Mouse (Mus musculus) MEL (cell line): ENCODE results near the gene Taf6. TPM values are rescaled to one million over a fixed set of nuclear protein-coding genes. Genes with fewer than 3 reads are reported as not detected.

Source experiments
- DNase-seq: peaks from one replicate; pipeline ENCODE4 v3.0.0; 2011; ENCODE audit warnings: low read depth, low spot score
- H3K27ac ChIP-seq: 2 replicates; pipeline ENCODE4 v1.5.1; 2012; ENCODE audit warnings: low read depth, mild to moderate bottlenecking, control low read depth, low read length, moderate library complexity; ENCODE audit not compliant: control insufficient read depth
- H3K27me3 ChIP-seq, 2 experiments: fragments of 150-350 bp in 1 of 2; sonication (generic) in 1 of 2; 2 replicates each; pipeline ENCODE4 v1.6.1; 2012; ENCODE audit warnings: low read length in 2 of 2, mild to moderate bottlenecking in 2 of 2, improper control_type of control experiment in 1 of 2, moderate library complexity in 1 of 2; ENCODE audit not compliant: insufficient read depth in 2 of 2, control insufficient read depth in 1 of 2
- H3K36me3 ChIP-seq, 2 experiments: 2 replicates each; pipeline ENCODE4 v1.6.1; 2012 to 2014; ENCODE audit warnings: low read length in 2 of 2, improper control_type of control experiment in 1 of 2, inconsistent platforms in 1 of 2, mild to moderate bottlenecking in 1 of 2; ENCODE audit not compliant: insufficient read depth in 2 of 2, control insufficient read depth in 1 of 2
- H3K4me1 ChIP-seq, 2 experiments: fragments of 150-350 bp in 1 of 2; sonication (generic) in 1 of 2; 2 replicates each; pipeline ENCODE4 v1.6.1; 2012; ENCODE audit warnings: low read length in 2 of 2, improper control_type of control experiment in 1 of 2, mild to moderate bottlenecking in 1 of 2; ENCODE audit not compliant: insufficient read depth in 2 of 2, control insufficient read depth in 1 of 2
- H3K4me3 ChIP-seq, 2 experiments: fragments of 150-350 bp in 1 of 2; sonication (generic) in 1 of 2; 2 replicates each; pipeline ENCODE4 v1.5.1; 2012; ENCODE audit warnings: low read depth in 2 of 2, low read length in 2 of 2, mild to moderate bottlenecking in 2 of 2, moderate library complexity in 2 of 2, control low read depth in 1 of 2, improper control_type of control experiment in 1 of 2; ENCODE audit not compliant: control insufficient read depth in 1 of 2, insufficient read depth in 1 of 2
- H3K79me2 ChIP-seq: 2 replicates; pipeline ENCODE4 v1.6.1; 2012; ENCODE audit warnings: mild to moderate bottlenecking, low read length, moderate library complexity; ENCODE audit not compliant: control insufficient read depth, poor library complexity, insufficient read depth
- H3K9ac ChIP-seq: 2 replicates; pipeline ENCODE4 v1.6.1; 2012; ENCODE audit warnings: low read depth, mild to moderate bottlenecking, control low read depth, low read length, moderate library complexity; ENCODE audit not compliant: control insufficient read depth, poor library complexity, severe bottlenecking
- H3K9me3 ChIP-seq: fragments of 150-350 bp; sonication (generic); replicated peaks from 2 replicates; pipeline ENCODE4 v1.6.1; 2012; ENCODE audit warnings: mild to moderate bottlenecking, low read length, improper control_type of control experiment, moderate library complexity; ENCODE audit not compliant: insufficient read depth
- BHLHE40 ChIP-seq: IDR thresholded peaks from 2 replicates; pipeline ENCODE4 v1.6.1; 2012; ENCODE audit warnings: low read depth, mild to moderate bottlenecking, inconsistent platforms, low read length, improper control_type of control experiment, borderline replicate concordance
- CHD1 ChIP-seq: IDR thresholded peaks from 2 replicates; pipeline ENCODE4 v1.6.1; 2012; ENCODE audit warnings: low read depth, mild to moderate bottlenecking, inconsistent platforms, low read length, improper control_type of control experiment
- CHD2 ChIP-seq: IDR thresholded peaks from 2 replicates; pipeline ENCODE4 v1.6.1; 2011; ENCODE audit warnings: low read length, improper control_type of control experiment
- CTCF ChIP-seq, 3 experiments: IDR thresholded peaks in 2 of 3; conservative IDR thresholded peaks in 1 of 3; 2 replicates each; pipeline ENCODE4 v1.5.1; 2011 to 2012; ENCODE audit warnings: low read length in 3 of 3, low read depth in 2 of 3, mild to moderate bottlenecking in 2 of 3, improper control_type of control experiment in 1 of 3, inconsistent platforms in 1 of 3, mixed read lengths in 1 of 3, moderate library complexity in 1 of 3; ENCODE audit not compliant: control insufficient read depth in 1 of 3, insufficient read depth in 1 of 3, poor library complexity in 1 of 3, severe bottlenecking in 1 of 3
- E2F4 ChIP-seq: IDR thresholded peaks from 2 replicates; pipeline ENCODE4 v1.6.1; 2011; ENCODE audit warnings: low read depth, low read length, improper control_type of control experiment, borderline replicate concordance
- ELF1 ChIP-seq: IDR thresholded peaks from 2 replicates; pipeline ENCODE4 v1.6.1; 2014; ENCODE audit warnings: low read depth, mild to moderate bottlenecking, inconsistent platforms, low read length, improper control_type of control experiment, moderate library complexity
- EP300 ChIP-seq, 2 experiments: IDR thresholded peaks; 2 replicates each; pipeline ENCODE4 v1.6.1; 2011; ENCODE audit warnings: improper control_type of control experiment in 2 of 2, low read length in 2 of 2, low read depth in 1 of 2, mild to moderate bottlenecking in 1 of 2
- ETS1 ChIP-seq: IDR thresholded peaks from 2 replicates; pipeline ENCODE4 v1.6.1; 2012; ENCODE audit warnings: low read depth, mild to moderate bottlenecking, inconsistent platforms, low read length, improper control_type of control experiment, moderate library complexity
- GABPA ChIP-seq: IDR thresholded peaks from 2 replicates; pipeline ENCODE4 v1.6.1; 2012; ENCODE audit warnings: low read depth, mild to moderate bottlenecking, inconsistent platforms, low read length, improper control_type of control experiment, moderate library complexity
- HCFC1 ChIP-seq: IDR thresholded peaks from 2 replicates; pipeline ENCODE4 v1.6.1; 2012; ENCODE audit warnings: low read depth, mild to moderate bottlenecking, inconsistent platforms, low read length, improper control_type of control experiment, moderate library complexity
- JUND ChIP-seq: IDR thresholded peaks from 2 replicates; pipeline ENCODE4 v1.6.1; 2011; ENCODE audit warnings: low read depth, mild to moderate bottlenecking, improper control_type of control experiment, low read length
- KAT2A ChIP-seq: conservative IDR thresholded peaks from 2 replicates; pipeline ENCODE4 v1.6.1; 2012; ENCODE audit warnings: low read depth, low read length, improper control_type of control experiment, inconsistent platforms
- MAFK ChIP-seq: IDR thresholded peaks from 2 replicates; pipeline ENCODE4 v1.6.1; 2011; ENCODE audit warnings: low read depth, mild to moderate bottlenecking, low read length, improper control_type of control experiment, borderline replicate concordance
- MAX ChIP-seq: IDR thresholded peaks from 2 replicates; pipeline ENCODE4 v1.6.1; 2011; ENCODE audit warnings: low read length, improper control_type of control experiment
- MAZ ChIP-seq: IDR thresholded peaks from 2 replicates; pipeline ENCODE4 v1.6.1; 2012; ENCODE audit warnings: low read depth, mild to moderate bottlenecking, inconsistent platforms, low read length, improper control_type of control experiment
- MXI1 ChIP-seq: IDR thresholded peaks from 2 replicates; pipeline ENCODE4 v1.6.1; 2011; ENCODE audit warnings: mild to moderate bottlenecking, low read depth, low read length, improper control_type of control experiment
- MYC ChIP-seq: IDR thresholded peaks from 2 replicates; pipeline ENCODE4 v1.6.1; 2011; ENCODE audit warnings: low read depth, mild to moderate bottlenecking, low read length, improper control_type of control experiment, moderate library complexity
- NELFE ChIP-seq: IDR thresholded peaks from 2 replicates; pipeline ENCODE4 v1.6.1; 2011; ENCODE audit warnings: low read depth, low read length, improper control_type of control experiment
- NRF1 ChIP-seq: IDR thresholded peaks from 2 replicates; pipeline ENCODE4 v1.6.1; 2014; ENCODE audit warnings: low read depth, mild to moderate bottlenecking, inconsistent platforms, low read length, improper control_type of control experiment, moderate library complexity; ENCODE audit not compliant: poor library complexity, insufficient read depth, severe bottlenecking
- POLR2AphosphoS2 ChIP-seq: IDR thresholded peaks from 2 replicates; pipeline ENCODE4 v1.6.1; 2011; ENCODE audit warnings: low read length, improper control_type of control experiment
- POLR2AphosphoS5 ChIP-seq: IDR thresholded peaks from 2 replicates; pipeline ENCODE4 v1.6.1; 2012; ENCODE audit warnings: low read depth, borderline replicate concordance, mild to moderate bottlenecking, inconsistent platforms, low read length, moderate library complexity, mixed read lengths
- RAD21 ChIP-seq: IDR thresholded peaks from 2 replicates; pipeline ENCODE4 v1.6.1; 2011; ENCODE audit warnings: mild to moderate bottlenecking, low read depth, low read length, improper control_type of control experiment
- RCOR1 ChIP-seq: IDR thresholded peaks from 2 replicates; pipeline ENCODE4 v1.6.1; 2012; ENCODE audit warnings: low read depth, mild to moderate bottlenecking, inconsistent platforms, low read length, improper control_type of control experiment
- SIN3A ChIP-seq: IDR thresholded peaks from 2 replicates; pipeline ENCODE4 v1.6.1; 2012; ENCODE audit warnings: low read length, improper control_type of control experiment, inconsistent platforms
- SMC3 ChIP-seq: IDR thresholded peaks from 2 replicates; pipeline ENCODE4 v1.6.1; 2011; ENCODE audit warnings: low read depth, low read length, improper control_type of control experiment
- TAL1 ChIP-seq: IDR thresholded peaks from 2 replicates; pipeline ENCODE4 v1.6.1; 2012; ENCODE audit warnings: mild to moderate bottlenecking, inconsistent platforms, low read length, moderate library complexity, mixed read lengths
- TBP ChIP-seq: IDR thresholded peaks from 2 replicates; pipeline ENCODE4 v1.8.0; 2011; ENCODE audit warnings: low read depth, low read length, improper control_type of control experiment
- UBTF ChIP-seq: IDR thresholded peaks from 2 replicates; pipeline ENCODE4 v1.6.1; 2012; ENCODE audit warnings: low read depth, mild to moderate bottlenecking, inconsistent platforms, low read length, improper control_type of control experiment, moderate library complexity, borderline replicate concordance; ENCODE audit not compliant: insufficient read depth
- USF2 ChIP-seq, 2 experiments: IDR thresholded peaks; 2 replicates each; pipeline ENCODE4 v1.6.1; 2011 to 2012; ENCODE audit warnings: improper control_type of control experiment in 2 of 2, low read length in 2 of 2, borderline replicate concordance in 1 of 2, inconsistent platforms in 1 of 2, low read depth in 1 of 2, mild to moderate bottlenecking in 1 of 2; ENCODE audit not compliant: insufficient read depth in 1 of 2
- ZKSCAN1 ChIP-seq: IDR thresholded peaks from 2 replicates; pipeline ENCODE4 v1.6.1; 2012; ENCODE audit warnings: low read depth, mild to moderate bottlenecking, inconsistent platforms, low read length, improper control_type of control experiment, moderate library complexity
- ZMIZ1 ChIP-seq: IDR thresholded peaks from 2 replicates; pipeline ENCODE4 v1.6.1; 2012; ENCODE audit warnings: low read depth, mild to moderate bottlenecking, inconsistent platforms, low read length, improper control_type of control experiment, moderate library complexity
- ZNF384 ChIP-seq: IDR thresholded peaks from 2 replicates; pipeline ENCODE4 v1.6.1; 2012; ENCODE audit warnings: low read depth, mild to moderate bottlenecking, inconsistent platforms, low read length, improper control_type of control experiment
- polyA plus RNA-seq, 2 experiments: library from polyadenylated mRNA; stranded (reverse) in 1 of 2; unstranded in 1 of 2; fragments of >175 nt in 1 of 2; fragments of >200 nt in 1 of 2; gene quantifications; 2 replicates each; pipeline versions ENCODE4 v1.2.1 to v1.2.4; 2012; ENCODE audit warnings: low replicate concordance in 2 of 2, low read depth in 1 of 2; ENCODE audit not compliant: insufficient read length in 2 of 2, insufficient read depth in 1 of 2, missing spikeins in 1 of 2
- total RNA-seq: library from RNA; depleted of rRNA; stranded (reverse); fragments of 300-350 nt; gene quantifications from 2 replicates; pipeline ENCODE4 v1.2.3, GENCODE M21; 2012

Taf6 gene
- total and polyA plus RNA-seq, 3 experiments: 52.6 to 94.7 TPM; not detected in 1

DNA sequence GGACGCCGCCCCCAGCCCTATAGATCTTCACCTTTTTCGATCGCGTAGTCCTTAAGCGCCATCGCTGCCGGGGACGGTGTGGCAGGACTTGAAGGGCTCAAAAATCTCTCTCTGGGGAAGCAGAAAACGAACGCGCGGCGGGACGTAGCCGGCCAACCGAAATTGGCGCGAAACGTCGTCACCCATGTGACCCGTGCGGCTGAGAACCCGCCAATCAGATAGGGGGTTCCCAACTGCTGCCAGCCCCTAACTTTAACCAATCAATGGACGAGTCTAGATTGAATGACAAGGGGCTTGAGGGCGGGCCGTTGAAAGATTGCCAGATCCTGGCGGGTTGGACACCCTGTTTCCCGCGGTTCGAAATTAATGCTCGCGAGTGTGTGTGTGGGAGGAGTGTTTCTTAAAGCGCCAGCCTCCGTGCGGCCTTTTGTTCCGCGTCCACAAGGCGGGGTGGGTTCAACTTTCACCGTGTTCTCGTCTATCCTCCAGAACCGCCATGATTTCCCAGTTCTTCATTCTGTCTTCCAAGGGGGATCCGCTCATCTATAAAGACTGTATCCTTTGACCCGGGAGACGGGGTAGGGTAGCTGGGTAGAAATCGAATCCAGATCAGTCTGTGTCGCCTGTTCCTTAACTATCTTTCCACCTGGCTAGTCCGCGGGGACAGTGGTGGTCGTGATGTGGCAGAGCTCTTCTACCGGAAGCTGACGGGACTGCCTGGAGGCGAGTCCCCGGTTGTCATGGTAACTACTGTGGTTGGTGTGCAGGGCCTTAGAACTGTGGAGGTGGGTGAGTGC lies 15.4 kb downstream of the Taf6 start, which contains the start of the genes Ap4m1 and Mcm7 (continued):
- TF ChIP-seq ZKSCAN1 (no peak), GABPA (no peak), MXI1 (peak; percentile 82), NRF1 (no peak)

DNA sequence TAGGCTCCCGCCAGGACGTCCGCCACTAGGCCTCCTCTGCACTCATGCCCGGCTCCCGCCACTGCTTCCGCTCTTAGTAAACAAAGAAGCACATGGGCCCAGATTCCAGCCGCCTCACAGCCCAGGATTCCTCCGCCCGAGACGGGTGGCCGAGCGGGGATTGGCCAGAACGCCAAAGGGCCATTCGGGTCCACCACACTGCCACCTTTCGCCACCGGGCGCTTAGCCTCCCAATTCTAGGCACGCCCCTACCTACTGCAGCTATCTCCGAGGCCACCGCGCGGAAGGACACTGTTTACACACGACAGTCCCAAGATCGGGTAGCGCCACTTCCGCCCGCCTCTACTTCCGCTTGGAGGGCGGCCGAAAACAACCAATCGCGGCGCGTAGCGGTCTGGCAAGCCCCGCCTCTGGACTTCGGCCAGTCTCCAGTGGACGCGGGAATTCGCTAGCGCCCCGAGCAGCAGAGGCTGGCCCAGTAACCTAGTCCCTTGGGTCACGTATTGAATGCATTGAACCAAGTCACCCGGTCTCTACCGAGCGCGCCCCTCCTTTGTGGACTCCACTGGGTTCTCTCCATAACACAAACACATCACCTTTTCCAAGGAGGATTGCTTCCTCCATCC lies 16.2 kb downstream of the Taf6 start:
- peak overlapping the region; percentile 54 to 71 for H3K4me3 ChIP-seq
- peak; percentile 97 for DNase-seq
- H3K36me3 ChIP-seq: peaks cover 3 to 18% of the 10 kb centered on the region in 2 experiments; a peak in 3 of 4 replicates
- no peaks in the 10 kb centered on the region for H3K27me3 ChIP-seq
- H3K9ac ChIP-seq: peak overlapping the region; percentile 99
- no peaks in the 10 kb centered on the region for H3K9me3 ChIP-seq
- peak overlapping the region; percentile 99 for H3K27ac ChIP-seq
- H3K4me1 ChIP-seq: peaks cover 0 to 10% of the 10 kb centered on the region in 2 experiments; a peak in 2 of 4 replicates
- peaks cover 27% of the 10 kb centered on the region for H3K79me2 ChIP-seq
- no peak for TF ChIP-seq MAFK
- peak; percentile 66 for TF ChIP-seq TBP
- no peak for TF ChIP-seq CHD2
- TF ChIP-seq MYC: peak; percentile 86
- no peak for TF ChIP-seq USF2 (IDR thresholded peaks at IDR 0.05; ENCODE audit: borderline replicate concordance in 1 of 2, insufficient read depth in 1 of 2, low read depth in 1 of 2, low read length in 2 of 2)
- TF ChIP-seq TAL1: no peak
- no peak for TF ChIP-seq ZKSCAN1
- no peak for TF ChIP-seq CHD1
- no peak for TF ChIP-seq POLR2AphosphoS5
- peak; percentile 58 for TF ChIP-seq NELFE
- no peak; the same call in 1 of the 2 replicates for TF ChIP-seq ZMIZ1
- peak; percentile 98 for TF ChIP-seq MXI1
- no peak for TF ChIP-seq CTCF (IDR thresholded peaks at IDR 0.05 in 2 of 3, conservative IDR thresholded peaks at IDR 0.05 in 1 of 3; ENCODE audit: control insufficient read depth in 1 of 3, insufficient read depth in 1 of 3, low read depth in 2 of 3, low read length in 3 of 3, poor library complexity in 1 of 3, severe bottlenecking in 1 of 3)
- TF ChIP-seq KAT2A: peak; percentile 67; the same call in 1 of the 2 replicates
- TF ChIP-seq RAD21: no peak
- peak; percentile 88 for TF ChIP-seq ELF1
- no peak for TF ChIP-seq JUND
- no peak for TF ChIP-seq MAZ
- TF ChIP-seq NRF1: no peak
- TF ChIP-seq BHLHE40: no peak
- no peak; the same call in 1 of the 2 replicates for TF ChIP-seq E2F4
- TF ChIP-seq POLR2AphosphoS2: peak; percentile 71
- 0 out of 2 replicates have a peak, but pooled peaks have one; percentile 17 for TF ChIP-seq ETS1
- TF ChIP-seq HCFC1: peak; percentile 79
- TF ChIP-seq UBTF: no peak
- TF ChIP-seq SIN3A: peak; percentile 99
- no peak for TF ChIP-seq RCOR1
- TF ChIP-seq SMC3: no peak
- no peak for TF ChIP-seq ZNF384
- TF ChIP-seq MAX: peak; percentile 96
- no peak for TF ChIP-seq EP300 (IDR thresholded peaks at IDR 0.05; ENCODE audit: low read depth in 1 of 2, low read length in 2 of 2)
